Mouse (Mus musculus) heart, adult 18-20 months (tissue): ENCODE results near the gene Smagp. TPM values are rescaled to one million over a fixed set of nuclear protein-coding genes. Genes with fewer than 3 reads are reported as not detected.
"Not testable (repeated sequence)": the region's sequence is repeated elsewhere in the genome, so short reads cannot be mapped to it uniquely, and the experiment has no call there.

Experiments used
- DNase-seq, 2 experiments: peaks; one replicate each; pipeline ENCODE4 v3.0.0; 2021 to 2022; ENCODE audit warnings: mixed read lengths in 1 of 2
- total RNA-seq, 2 experiments: library from RNA; stranded (reverse); gene quantifications; 2 replicates each; pipeline ENCODE4 v1.2.3; 2021

Gene Smagp
- total RNA-seq, 2 experiments from 2014 or later = 11.3 to 18.5 TPM

DNA sequence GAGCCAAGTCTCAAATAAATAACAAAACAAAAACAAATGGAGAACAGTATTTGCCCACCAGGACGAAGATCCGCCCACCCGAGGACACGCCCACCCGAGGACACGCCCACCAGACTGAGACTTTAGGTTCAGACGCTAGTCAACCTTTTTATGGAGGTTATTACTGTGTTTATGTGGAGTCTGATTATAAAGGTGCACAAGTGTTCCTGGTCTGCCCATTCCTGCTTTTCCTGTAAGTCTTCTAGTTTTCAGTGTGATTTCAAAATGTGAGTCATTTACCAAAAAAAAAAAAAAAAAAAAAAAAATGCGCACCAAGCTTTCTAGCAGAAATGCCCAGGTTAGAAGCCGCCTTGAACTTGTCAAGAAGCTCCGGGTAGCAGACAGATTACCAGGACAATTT, 9.5 kb downstream of the Smagp start:
- DNase-seq = no peak

DNA sequence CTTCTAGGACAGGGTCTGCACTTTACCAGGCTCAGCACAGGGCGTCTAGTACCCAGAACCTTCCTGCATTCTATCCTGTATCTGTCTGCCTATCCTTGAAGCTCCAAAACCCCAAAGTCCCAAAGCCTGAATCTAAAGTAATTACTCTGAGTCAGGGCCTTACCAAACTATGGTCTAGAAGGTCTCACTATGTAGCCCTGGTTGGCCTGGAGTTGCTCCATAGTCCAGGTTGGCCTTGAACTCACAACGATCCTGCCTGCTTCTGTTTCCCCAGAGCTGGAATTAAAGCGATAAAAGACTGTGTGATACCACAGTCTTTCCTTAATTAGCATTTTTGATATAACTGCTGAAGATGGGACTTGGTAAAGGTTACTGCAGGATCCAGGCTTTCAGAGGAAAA, 12.3 kb downstream of the Smagp start:
- no peak for DNase-seq

DNA sequence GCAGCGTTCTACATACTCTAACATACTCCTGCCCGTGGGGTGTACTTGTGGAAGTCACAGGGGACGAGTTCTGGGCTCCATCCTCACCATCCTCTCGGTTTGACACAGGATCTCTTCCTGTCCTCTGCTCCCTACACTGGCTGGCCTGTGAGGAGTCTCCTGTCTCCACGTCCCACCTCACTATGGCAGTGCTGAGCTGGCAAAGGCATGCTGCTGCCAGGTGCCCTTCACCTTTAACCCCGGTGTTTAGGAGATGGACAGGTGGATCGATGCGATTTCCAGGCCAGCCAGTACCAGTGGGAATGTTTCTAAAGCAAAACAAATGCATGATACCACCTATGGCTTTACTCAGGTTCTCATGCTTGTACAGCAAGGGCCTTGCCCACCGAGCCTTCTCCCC, 13.0 kb downstream of the Smagp start:
- no peak for DNase-seq

DNA sequence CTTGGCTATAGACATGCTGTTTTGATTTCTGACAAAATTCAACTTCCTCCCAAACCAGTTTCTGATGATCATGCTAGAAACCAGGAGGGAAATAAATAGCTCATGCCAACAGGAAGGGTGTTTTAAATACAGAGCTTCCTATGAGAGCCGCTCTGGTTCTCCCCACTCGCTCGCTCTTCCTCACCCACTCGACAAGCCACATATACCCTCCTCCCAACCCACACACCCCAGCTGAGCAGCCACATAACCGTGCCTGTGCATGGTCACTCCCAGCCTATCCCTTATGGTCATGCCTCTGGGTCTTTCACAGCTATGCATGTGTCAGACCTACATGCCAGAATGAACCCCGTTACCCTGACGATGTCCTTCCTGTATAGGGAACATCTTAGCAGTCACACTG, 14.6 kb downstream of the Smagp start:
- peak; percentile 37 to 58 for DNase-seq

DNA sequence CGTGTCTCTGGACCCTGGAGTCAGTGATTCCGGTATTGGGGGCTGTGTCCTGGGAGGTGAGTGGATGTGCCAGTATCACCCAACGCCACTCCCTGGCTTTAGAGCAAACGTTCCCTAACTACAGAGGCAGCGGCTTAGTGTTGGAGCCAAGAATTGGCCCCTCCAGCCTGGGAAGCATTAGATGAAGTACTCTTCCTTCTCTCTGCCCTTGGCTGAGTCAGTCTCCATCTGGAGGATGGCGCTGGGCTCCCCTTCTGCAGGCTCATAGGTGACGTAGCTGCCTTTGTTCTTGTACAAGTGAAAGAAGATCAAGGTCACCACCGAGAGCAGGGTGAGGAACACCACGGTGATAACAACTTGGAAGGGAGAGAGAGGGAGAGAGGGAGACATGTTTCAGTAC, 15.1 kb downstream of the Smagp start:
- DNase-seq = not testable (repeated sequence)

DNA sequence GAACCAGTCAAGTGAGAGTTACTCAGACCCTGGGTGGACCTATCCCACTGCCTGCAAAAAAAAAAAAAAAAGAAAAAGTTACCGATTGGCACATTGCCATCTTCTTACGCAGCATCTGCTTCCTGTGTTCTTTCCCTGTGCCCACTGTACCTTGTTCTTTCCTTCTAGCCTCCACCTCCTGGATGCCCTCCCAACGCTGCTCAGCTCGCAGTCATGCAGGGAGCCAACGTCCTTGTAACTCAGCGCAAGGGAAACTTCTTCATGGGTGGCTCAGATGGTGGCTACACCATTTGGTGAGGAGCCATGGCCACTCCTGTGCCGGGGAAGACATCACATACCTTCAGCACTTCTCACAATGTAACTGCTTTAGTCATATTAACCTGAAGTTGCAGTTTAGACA, 17.5 kb downstream of the Smagp start:
- no peak for DNase-seq

DNA sequence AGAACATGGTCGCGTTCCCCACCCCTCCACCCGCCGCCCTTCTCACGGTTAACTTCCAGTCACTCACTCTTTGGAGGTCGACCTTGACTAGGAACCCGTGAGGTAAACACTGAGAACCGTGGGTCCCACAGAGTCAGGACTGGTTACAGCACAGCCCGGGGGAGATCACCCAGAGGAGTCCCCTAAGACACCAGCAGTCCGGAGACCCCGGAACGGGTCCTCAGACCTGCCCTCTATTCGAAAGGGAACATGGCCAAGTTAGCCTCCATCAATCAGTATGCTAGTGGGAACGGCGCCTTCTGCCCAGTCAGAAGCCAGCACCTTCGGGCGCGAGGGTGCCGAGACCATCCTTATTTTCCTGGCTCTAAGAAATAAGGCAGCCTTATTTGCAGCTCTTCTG, 20.5 kb downstream of the Smagp start:
- no peak for DNase-seq

DNA sequence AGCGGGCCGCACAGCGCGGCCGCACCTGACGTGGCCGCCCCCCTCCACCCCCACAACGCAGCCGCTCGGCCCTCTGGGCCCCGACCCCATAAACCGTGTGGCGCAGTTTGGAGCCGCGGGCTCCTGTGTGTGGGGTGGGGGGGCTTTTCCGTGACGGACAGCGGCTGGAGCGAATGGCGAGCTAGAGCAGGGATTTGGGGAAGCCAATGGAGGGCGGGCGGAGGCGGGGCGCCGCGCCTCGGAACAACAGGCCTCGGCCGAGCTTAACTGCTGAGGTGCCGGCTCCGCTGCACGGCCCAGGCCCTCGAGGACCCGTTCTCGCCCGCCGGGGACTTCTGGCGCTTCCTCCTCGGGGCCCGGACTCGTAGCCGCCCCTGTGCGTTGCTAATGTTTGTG, 20.9 kb downstream of the Smagp start:
- peak; percentile 91 to 93 for DNase-seq

DNA sequence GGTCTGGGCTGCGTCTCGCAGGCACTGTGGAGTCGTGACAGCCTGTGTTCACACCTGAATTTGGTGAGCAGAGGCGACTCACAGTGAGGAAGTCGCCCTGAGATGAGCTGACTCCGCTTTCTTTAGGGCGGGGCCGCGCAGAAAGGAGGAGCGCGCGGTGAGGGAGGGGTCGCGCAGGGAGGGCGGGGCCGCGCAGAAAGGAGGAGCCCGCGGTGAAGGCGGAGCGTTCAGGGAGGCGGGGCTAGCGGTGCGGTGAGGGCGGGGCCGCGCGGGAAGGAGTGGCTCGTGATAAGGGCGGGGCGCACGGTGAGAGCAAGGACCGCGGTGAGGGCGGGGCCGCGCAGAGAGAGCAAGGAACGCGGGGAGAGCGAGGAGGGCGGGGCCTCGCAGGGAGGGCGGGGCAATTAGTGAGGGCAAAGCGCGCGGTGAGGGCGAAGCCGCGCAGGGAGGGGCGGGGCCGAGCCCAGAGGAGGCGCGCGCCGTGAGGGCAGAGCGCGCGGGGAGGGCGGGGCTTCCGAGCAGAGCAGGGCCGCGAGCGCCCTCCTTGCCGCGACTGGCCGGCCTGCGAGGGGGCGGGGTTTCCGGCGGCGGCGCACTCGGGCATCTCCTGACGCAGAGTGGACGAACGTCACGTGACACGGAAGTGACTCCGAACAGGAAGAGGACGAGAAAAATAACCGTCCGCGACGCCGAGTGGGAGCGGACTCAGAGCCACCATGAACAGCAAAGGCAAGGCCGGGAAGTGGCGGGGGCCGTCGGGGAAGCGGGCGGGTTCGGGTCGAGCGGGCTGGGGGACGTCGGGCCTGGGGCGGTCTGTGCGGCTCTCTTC, 21.5 kb downstream of the Smagp start, which contains the start of gene Dazap2:
Dazap2 (plus strand) TSS at position 354 of the 829 bp plus-strand sequence.
- peak; percentile 98 for DNase-seq

DNA sequence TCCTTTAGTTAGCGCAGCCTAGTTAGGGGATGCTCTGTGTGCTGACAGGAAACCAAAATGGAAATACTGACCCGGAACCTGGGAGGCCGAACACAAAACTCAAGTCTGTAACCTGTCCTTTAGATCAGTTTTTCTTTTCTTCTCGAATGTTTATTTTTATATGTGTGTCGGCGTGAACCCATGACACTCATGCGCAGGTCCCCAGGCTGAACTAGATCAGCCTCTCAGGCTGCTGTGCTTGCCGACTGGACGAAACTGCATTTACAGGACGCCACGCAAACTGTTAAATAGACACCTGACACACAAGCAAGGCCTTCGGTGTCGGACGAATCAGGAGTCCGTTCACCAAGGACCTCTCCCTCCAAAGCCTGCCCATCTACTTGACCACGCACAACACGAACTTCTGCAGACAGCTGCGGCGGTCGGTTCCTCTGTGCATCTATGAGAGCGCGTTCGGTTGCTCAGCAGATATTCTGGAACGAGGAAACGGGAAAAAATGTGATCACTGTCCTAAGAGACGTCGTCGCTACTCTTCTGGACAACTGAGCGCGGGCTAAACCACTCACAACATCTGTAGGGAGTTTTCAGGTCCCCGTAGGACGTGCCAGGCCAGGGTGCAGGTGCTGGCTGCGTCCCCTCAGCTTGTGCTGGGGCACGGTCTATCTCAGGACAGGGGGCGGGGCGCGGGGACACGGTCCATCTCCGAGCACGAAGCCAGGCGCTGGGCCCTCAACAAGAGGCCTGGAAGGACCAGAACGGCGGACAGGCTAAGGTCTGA, 22.3 kb downstream of the Smagp start:
- no peak for DNase-seq

DNA sequence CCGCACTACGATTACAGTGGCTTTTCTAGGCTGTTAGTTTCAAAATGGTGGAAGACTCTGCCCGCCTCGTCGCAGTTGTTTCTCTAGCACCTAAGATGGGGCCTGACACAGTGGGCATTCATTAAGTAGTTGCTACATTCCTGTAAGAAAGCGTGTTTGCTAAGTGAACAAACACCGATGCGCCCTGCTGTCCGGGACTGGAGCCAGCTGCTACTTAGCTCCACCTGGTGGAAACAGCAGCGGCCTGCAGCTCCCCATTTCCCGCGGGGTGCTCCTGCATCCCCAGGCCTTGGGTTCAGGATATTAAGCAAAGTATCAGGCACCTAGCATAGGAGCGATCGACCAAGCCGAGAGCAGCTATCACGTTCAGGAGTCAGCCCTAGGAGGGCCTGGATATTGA, 23.2 kb downstream of the Smagp start:
- DNase-seq = peak; percentile 78 to 89

DNA sequence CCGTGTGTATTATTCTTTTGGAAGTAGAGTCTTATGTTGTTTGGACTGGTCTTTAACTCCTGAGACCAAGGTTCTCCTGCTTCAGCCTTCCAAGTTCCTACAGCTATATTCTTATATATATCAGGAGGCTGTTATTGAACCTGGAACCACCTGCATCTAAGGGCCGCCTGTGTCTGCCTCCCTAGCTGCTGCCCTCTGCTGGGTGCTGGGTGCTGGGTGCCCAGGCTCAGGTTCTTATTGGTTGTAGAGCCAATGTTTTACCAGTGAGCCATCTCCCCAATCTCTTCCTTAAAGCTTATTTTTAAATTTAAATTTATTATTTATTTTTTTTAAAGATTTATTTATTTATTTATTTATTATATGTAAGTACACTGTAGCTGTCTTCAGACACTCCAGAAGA, 24.3 kb downstream of the Smagp start:
- no peak for DNase-seq

DNA sequence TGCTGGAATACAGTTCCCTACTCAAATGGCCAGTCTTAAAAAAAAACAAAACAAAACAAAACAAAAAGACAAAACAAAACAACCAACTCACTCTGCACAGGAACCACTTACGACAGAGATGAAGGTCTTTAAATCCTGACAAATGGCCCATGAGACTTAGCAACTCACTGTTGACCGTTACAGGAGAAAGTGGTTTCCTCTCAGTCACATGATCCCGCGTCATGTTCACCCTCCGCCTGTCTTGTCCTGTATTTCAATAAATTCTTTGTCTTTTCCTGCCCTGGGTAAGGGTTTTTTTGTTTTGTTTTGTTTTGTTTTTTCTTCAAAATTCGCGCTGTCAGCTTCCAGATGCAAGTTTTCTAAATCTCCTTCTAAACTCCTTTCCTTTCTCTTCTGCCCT, 24.8 kb downstream of the Smagp start:
- DNase-seq = no peak

DNA sequence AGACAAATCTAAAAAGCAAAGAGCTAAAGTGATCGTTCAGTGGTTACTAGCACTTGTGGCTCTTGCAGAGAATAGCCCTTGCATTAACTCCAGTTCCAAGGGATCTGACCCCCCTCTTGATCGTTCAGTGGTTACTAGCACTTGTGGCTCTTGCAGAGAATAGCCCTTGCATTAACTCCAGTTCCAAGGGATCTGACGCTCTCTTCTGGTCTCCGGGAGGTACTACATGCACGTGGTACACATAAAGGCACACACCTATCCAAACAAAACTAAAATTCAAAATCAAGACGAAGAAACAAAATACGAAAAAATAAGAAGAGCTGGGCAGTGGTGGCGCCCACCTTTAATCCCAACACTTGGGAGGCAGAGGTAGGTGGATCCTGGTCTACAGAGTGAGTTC, 30.1 kb downstream of the Smagp start:
- not testable (repeated sequence) for DNase-seq

DNA sequence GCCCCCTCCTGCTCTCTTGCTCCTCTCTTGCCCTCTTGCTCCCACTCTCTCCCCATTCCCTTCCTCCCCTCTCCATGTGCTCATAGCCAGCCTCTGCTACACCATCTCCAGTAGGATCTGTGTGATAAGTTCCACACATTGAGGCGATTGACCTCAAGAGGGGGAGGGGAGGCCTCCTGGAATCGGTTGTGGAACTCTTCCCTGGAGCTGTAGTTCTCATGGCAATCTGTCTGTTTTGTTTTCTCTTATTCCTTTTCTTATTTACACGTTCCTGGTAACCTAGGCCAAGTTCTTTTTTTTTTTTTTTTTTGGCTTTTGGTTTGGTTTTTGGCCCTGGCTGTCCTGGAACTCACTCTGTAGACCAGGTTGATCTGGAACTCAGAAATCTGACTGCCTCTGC, 35.1 kb downstream of the Smagp start:
- no peak for DNase-seq

DNA sequence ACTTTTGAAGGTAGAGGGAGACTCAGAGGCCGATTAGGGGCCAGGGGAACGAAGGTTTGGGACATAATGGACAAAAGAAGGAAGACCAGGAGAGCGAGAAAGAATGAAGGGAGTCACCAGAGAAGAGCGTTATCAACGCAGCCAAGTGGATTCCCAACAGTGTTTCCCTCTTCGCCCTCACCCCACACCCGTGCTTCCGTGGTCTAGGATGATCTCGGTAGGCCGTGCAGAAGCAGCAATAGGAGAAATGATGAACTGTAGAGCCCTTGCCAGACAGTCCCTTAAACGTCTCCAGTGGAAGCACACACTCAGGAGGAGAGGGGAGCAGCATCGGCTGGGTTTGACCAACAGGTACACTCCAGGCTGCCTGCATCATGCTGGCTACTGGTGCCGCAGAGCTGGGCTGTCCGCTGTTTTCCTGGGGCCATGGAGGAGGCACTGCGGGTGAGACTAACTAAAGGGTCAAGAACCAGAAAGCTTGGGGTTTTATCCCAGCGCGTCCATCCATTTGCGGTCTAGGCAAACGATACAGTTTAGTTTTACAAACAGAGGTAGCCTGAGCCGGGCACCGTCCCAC, 36.0 kb downstream of the Smagp start:
- DNase-seq = no peak

DNA sequence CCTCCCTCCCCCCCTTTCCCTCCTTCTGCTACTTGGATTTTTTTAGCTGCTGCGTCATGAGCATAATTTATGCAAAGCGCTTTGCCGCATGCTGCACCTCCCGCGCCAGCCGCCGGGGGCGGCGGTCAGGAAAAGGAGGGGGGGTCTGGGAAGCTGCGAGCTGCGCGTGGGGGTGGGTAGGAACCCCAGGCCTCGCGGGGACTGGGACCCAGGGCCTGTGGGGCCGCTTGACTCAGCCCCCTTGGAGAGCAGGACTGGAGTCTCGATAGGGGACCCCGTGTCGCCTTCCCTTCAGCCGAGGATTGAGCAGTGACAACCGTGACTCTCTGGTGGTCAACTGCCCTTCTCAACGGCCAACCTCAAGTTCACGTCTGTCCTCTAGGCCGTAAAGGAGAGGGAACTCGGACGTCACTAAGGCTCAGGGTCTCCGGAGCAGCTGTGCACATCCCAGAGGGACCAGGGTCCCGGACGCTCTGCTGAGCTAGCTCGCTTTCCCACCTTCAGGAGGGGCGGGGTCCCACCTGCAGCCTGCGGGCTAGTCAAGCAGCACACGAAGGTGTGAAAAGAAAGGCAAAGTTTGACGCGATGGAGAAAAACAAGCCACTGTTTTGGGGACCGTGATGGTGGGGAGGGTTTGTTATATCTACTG, 36.6 kb downstream of the Smagp start:
- DNase-seq = peak; percentile 81 to 85

DNA sequence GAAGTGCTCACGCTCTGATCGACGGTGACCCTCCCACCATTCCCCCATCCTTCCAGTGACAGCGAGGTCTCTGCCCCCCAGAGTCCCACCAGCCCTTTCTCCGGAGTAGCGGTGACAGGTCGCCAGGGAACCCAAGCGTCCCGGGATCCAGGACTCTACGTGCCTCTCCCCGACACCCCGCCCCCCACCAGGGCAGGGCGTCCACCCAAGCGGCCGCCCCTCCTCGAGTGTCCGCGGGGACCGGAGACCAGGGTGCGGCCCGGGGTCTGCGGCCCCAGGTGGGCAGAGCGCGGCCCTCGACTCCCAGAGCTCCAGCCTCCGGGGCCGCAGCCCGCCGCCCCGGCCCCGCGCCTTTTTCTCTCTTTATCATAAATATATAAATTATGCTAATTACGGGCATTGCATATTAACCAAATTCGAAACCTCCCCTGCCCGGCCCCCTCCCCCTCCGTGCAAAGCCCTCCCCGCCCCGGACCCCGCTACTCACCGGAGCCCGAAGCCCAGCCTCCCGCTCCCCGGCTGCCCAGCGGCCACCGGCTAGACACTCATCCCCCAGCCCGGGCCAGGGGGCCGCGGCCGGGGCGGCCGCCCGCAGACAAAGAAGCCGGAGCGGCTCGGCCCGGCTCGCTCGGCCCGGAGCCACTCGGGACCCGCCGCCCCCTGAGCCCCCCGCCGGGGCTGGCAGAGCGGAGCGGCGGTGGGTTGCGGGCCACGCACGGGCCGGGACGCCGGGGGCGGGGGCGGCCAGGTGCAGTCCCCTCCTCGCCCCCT, 37.3 kb downstream of the Smagp start, which contains the start of gene Pou6f1:
Pou6f1 (minus strand) TSS at position 709 of the 771 bp plus-strand sequence.
- peak; percentile 61 to 74 for DNase-seq

DNA sequence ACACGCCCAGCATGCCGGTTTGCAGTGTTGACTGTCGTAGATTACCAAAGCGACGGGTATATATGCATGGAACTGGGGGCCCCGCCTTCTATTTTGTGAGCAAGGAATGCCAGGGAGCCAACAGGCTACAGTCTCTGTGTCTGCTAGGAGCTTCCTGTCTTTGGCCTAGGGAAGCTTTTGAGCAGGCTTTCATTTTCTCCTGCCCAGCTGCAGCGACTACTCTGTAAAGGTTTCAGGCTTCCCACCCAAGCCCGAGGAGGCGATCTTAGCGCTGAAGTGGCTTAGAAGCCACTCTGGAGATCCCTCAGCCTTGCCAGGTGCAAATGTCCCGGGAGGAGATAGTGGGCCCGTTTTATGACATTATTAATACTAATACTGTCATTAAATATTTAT, 37.9 kb downstream of the Smagp start:
- peak; percentile 65 to 70 for DNase-seq

DNA sequence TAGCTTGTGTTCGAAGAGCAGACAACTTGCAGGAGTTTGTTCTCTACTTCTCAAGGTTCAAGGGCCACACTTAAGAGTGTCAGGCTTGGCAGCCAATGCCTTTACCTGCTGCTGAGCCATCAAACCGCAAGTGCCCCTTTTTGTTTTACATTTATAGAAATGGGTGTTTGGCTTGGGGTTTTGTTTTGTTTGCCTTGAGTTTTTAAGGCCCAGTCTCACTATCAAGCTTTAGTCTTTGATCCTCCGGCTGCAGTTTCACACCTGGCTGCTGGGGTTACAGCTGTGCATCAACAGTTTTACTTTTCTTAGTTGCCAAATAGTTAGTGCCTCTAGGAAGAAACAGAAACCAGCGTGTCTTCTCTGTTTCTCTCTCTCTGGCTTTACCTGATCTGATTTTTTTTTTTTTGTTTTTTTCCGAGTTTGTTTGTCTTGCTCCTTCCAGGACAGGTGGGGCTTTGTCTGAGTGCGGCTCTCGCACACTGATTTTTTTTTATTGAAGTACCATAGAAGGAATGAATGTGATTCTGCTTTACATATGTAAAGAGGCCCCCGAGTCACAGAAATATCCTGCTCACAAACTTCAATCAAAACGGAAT, 38.4 kb downstream of the Smagp start:
- no peak for DNase-seq

DNA sequence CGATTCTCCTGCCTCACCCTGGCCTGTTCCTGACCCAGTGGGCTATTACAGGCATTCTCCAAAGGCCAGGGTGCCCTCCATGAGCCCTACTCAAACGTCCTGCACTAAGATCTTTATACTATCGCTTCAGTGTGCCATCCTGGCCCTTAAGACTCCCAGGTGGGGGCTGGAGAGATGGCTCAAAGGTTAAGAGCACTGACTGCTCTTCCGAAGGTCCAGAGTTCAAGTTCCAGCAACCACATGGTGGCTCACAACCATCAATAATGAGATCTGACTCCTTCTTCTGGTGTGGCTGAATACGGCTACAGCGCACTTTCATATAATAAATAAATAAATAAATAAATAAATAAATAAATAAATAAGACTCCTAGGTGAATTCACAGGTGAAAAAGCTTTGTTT, 43.9 kb downstream of the Smagp start:
- DNase-seq = no peak
